Mouse (Mus musculus): ENCODE data around the gene Dennd4c. TPM values are rescaled to one million over a fixed set of nuclear protein-coding genes. Genes with fewer than 3 reads are reported as not detected.

The Dennd4c gene
- total RNA-seq (2021), result 10 to 100 TPM; 13.0 to 14.8 TPM
- long read RNA-seq, partial matches to known transcripts, result 1 of 5 reads
- long read RNA-seq, other reads (novel, unspliced or antisense), result 4 of 5 reads

DNA sequence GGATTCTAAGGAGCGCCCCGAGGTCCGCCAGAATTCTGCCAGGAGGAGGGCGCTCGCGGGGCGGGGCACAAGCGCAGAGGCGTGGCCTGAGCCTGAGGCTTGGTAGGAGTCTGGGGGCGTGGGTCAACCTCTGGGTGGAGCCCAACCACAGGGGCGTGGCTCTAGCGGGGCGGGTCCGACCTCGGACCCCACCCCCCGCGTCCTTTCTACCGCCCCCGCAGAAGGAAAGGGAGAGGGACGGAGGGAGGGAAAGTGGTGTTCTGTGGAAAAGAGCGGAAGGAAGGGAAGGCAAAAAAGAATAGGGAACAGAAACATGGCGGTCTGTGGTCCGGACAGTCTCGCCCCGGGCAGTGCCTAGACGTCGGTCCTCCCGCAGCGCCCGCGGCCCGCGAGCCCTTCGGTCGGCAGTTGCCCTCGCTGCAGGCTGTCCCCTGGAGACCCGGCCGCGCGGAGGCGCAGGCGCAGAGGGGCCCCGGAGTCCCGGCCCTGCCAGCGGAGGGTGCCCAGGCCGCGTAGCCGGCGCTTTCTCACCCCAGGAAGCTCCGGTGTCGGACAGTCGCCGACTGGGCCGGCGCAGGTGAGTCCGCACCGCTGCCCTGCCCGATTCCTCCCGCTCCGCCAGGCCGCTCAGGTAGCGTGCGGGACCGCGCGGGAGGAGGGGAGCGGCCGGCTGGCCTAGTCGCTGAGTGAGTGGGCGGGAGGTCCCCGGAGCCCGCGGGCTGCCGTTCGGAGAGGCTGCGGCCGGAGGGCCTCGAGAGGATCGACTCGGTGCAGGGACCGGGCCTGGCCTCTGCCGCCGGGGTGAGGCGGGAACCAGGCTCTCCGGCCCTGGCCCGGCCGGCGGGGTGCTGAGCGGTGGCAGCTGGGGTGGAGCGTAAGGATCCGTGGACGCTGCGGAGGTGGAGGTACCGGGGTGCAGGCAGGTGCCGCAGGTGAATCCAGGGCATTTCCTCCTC lies at the start of gene Dennd4c:
Dennd4c (plus strand) TSS at position 220 of the 956 bp plus-strand sequence.
- peak; percentile 81 to 90 for DNase-seq (ENCODE audit: low spot score in 2 of 2)

DNA sequence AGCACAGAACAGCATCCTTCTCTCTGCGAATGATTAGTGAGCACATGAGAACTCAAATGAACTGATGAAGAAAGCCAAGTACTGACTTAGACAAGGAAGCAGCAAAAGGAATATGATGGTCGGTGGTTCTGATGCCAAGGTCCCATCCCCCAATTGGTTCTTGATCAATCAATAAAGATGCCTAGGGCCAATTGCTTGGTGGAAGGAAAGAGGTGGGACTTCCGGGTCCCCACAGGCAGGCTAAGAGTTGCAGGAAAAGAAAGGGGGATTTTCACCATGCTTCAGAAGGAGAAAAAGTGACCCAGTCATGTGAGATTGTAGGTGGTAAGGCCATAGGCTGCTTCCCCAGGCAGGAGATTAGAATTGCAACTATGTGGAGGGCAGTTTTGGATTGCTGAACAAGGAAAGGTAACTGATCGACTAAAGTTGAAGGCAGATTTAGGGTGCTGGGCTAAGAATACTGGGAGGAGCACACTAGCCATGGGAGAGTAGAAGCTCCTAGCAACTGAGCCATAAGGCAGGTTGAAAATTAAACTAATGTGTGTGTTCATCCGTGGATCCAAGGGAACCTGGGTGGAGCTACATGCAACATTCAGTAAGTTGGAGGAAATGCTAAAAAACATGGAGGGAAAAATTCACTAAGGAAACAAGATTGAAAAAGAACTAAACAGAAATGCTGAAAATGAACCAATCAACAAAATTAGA lies 49.0 kb upstream of the Dennd4c start:
- no peak for DNase-seq (ENCODE audit: low spot score in 2 of 2)

DNA sequence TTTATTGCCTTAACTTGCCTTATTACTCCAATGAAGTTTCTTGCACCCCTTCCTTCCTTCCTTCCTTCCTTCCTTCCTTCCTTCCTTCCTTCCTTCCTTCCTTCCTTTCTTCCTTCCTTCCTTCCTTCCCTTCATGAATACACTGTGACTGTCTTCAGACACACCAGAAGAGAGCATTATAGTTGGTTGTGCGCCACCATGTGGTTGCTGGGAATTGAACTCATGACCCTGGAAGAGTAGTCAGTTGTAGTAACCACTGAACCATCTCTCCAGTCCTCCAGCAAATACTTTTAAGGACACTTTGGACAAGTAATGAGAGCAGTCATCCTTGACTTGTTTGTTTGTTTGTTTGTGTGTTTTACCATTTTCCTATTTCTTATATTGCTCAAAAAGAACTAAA lies 39.6 kb upstream of the Dennd4c start:
- DNase-seq (ENCODE audit: low spot score in 2 of 2), result no peak

DNA sequence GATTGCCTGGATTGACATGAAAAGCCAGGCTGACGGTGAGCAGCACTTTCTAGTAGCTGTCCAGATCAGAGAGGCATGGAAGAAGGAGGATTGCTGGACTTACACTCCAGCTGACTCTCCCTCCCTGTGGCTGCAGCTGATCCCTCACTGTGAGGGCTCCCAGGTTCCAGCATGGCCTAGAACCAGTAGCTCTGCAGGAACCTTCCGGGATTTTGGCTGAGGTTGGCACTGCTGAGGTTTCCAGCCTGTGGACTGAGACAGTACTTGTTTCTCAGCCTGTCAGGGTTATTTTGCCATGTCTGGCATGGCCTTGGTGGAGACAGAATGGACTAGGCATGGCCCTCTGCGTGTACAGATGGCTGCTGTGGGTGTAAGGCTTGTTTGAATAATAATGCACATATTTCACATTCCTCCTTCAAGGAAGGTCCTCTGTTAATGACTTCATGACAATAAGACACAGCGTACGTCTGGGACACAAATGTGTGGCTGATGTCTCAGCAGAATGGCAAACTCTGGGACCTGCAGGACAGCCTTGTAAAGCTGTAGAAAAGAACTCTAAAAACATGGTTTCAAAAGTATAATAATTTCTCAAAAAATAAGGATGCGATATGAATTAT lies 38.2 kb upstream of the Dennd4c start:
- no peak for DNase-seq (ENCODE audit: low spot score in 2 of 2)

DNA sequence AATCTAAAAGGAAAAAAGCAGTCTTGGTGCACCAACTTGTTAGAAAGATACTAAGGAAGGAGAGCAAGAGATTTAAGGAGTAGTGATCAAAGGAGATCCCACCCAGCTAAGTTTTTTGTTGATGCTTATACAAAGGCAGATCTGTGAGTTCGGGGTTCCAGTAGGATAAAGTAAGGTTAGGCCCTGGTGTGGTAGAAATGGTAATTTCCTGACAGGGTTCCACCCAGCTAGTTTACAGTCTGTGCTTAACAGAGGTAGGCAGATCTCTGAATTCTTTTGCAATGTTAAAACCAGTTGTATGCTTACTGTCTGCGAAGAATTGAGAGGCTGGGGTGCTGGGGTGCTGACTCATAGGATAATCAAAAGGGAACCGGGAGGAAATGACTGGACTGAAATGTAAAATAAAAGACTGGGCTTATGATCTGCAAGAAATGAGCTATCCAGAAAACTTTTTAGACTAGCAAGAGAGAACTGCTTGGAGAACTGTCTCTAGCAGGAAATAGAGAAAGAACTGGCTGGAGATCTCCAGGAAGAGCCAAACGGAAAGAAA lies 37.6 kb upstream of the Dennd4c start:
- no peak for DNase-seq (ENCODE audit: low spot score in 2 of 2)

DNA sequence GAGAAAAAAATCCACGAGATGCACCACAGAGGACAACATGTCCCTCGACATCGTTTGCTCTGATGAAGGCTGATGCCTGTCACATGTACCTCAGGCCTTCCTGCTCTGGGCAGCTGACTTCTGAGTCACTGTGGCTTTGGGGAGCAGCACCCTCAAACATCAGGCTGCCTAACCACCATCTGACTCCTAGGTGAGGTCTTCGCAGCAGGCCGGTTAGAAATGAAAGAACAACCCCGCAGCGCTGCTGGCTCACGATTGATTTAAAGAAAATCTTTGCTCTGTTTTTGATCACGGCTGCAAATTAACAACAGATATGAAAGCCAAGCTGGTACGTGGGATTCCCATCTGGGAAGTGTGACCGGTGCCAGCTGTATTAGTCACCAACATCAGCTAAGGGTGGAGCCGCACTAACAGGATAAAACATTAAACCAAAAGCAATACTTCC lies 35.6 kb upstream of the Dennd4c start:
- peak; percentile 30 to 37 for DNase-seq (ENCODE audit: low spot score in 2 of 2)

DNA sequence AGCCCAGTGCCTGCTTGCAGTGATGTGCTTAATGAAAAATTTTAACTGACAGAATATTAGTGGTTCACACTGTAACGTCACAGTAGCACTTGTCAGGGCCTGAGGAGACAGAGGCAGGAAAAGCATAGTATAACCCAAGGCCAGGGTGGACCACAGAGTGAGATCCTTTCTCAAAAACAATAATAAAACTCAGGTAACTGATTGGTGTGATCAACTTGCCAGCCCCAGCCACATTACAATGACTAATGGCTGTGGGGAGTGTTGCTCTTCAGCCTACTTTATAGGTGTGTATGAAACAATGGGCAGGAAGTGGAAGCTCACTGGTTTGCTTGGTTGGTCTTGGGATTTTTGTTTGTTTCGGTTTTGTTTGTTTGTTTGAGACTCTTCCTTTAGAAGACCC lies 34.8 kb upstream of the Dennd4c start:
- no peak for DNase-seq (ENCODE audit: low spot score in 2 of 2)

DNA sequence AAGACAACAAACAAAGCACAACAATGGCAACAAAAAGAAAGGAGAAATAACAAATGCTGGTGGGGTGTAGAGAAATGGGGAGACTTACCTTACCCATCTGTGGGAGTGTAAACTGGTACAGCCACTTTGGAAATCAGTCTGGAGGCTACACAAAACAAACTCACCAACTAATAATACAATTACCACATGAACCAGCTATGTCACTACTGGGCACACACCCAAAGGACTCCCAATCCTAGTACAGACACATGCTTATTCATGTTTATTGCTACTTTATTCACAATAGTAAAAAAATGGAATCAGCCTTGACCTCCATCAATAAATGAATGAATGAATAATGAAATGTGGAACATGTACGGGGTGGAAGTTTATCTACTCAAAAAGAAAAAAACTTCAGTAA lies 33.0 kb upstream of the Dennd4c start:
- no peak for DNase-seq (ENCODE audit: low spot score in 2 of 2)

DNA sequence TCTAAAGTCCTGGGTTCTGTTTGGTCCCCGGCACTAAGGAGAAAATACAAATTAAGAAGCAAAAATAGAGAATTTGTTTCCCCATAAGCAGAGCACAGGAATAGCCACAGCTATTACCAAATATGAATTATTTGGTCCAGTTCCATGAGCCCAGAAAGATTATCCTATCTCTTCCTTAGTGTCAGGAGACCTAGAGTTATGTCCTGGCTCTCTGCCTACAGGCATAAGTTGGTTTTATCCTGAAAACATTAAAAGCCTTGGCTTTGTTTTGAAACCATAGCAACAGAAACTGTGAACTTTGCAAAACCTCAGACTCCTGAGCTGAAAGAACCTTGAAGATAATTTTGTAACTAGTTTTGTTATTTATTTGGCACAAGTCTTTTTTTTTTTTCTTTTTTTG lies 31.2 kb upstream of the Dennd4c start:
- no peak for DNase-seq (ENCODE audit: low spot score in 2 of 2)

DNA sequence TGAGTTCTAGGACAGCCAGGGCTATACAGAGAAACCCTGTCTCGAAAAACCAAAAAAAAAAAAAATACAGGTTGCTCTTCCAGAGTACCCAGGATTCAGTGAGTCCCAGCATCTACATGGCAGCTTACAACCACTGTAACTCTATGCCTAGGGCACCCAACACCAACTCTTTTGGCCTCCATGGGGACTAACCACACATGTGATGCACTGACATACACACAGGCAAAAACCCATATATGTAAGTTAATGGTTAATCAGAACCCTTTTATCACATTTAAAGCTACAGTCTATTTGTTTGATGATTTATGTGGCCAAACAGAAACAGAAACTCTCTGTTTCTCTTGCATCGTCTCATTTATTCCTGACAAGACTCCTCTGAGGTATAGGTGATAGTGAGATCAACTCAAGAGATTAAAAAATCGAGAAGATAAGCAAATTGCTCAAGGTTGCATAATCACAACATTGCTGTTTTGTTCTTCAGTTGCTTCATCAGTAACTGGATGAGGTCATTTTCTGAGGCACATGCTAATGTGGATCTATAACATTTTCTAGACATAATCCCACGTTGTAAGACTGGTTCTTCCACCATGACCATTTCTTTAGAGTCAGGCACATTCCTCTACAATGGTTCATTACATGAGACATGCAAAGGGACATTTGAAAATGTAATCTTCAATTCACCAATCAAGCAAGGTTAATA lies 29.3 kb upstream of the Dennd4c start:
- no peak for DNase-seq (ENCODE audit: low spot score in 2 of 2)

DNA sequence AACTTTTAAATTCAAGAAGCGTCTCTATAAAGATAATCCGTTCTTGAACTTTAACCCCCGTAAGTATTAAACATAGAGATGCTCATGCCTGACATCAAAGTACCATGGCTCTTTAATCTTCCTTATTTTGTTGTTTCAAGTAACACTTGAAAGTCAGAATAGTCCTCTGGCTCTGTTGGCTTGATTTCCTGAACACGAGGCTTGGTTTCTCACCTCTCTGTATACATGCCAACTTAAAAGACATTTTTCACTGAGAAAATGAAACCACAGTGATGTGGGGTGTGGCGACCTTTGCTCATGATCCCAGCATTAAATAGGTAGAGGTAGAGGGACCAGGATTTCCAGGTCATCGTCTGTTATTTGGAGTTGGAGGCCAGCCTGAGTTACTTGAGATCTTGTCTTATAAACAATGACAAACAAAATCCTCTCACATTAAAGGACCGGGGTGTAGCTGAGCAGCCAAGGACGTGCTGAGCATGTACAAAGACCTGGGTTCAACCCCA lies 26.4 kb upstream of the Dennd4c start:
- DNase-seq (ENCODE audit: low spot score in 2 of 2), result no peak

DNA sequence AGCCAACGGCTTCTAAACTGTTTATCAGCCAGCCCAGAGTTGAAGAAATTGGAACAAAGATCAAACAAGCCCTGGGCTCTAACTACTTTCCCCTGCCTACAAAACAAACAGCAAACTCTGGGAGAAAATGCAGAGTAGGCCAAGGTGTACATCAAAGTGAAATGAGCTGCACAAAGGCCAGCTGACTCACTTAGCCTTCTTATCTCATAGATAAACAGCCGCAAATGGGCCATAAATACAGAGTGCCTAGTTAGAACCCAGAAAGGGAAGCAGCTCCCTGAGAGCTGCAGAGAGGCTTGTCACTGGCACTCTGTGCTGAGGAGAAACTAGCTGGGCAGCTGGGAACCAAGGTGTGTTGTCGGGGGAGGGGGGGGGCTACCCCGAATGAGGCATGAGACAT lies 23.2 kb upstream of the Dennd4c start:
- DNase-seq (ENCODE audit: low spot score in 2 of 2), result no peak

DNA sequence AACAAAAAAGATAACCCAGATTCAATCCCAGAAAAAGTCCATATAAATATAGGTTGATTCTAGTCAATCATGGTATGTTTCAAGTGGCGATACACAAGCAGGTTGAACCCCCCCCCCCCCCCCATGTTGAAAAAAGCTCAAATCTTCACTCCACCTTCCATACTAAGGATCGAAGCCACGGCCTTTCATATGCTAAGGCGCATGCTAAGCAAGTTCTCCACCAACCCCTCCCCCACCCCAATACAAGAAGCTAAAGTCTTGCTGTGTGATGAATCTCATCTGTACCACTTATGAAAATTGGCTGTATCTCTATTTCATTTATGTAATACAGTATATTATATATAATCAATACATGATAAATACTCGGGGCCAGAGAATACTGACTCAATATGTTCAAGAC lies 22.2 kb upstream of the Dennd4c start:
- no peak for DNase-seq (ENCODE audit: low spot score in 2 of 2)

DNA sequence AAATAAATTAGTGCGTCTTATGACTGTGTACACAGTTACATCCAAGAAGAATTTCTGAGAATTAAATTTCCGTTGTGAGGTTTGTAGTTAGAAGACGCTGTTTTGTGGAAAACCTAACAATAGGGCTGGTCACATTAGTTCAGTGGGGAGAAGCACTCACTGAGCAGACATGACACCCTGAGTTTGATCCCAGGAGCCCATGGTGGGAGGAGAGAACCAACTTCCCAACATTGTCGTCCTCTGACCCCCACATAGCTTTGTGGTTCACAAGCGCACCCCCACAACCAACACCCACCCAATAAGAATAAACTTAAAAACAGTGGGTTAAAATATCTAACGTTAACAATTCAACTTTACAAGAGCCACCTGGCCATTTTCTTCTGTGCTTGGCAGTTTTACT lies 18.5 kb upstream of the Dennd4c start:
- no peak for DNase-seq (ENCODE audit: low spot score in 2 of 2)

DNA sequence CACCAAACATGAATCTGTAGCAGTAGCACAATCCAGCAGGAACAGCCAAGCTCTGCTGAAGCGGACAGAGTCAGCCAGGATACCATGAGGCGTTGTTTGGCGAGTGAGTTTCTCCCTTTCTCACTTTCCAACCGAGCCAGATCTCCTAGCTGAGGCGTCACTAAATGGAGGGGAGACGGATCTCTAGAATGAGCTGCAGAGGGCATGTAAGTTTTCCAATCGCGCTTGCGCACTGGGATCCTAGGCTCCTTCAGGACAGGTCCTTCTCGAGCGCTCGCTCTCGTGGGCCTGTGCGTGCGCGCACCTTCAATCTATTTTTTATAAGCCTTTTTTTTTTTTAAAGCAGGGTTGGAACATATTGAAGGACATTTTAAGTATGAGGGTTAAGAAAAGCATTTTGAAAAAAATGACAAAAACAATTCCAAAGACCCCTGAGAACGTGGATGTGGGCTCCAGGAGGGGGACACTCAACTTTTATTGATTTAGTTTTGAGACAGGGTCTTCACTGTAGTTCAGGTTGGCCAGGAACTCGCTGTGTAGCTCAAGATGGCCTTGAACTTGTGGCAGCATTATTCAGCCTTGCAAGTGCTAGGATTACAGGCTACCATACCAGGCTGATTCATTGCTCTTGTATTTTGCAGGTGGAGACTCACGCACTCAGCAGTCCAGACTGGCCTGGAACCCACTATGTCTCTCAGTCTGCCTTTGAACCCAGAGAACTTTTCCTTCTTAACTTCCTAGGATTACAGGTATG lies 14.1 kb upstream of the Dennd4c start:
- DNase-seq (ENCODE audit: low spot score in 2 of 2), result no peak

DNA sequence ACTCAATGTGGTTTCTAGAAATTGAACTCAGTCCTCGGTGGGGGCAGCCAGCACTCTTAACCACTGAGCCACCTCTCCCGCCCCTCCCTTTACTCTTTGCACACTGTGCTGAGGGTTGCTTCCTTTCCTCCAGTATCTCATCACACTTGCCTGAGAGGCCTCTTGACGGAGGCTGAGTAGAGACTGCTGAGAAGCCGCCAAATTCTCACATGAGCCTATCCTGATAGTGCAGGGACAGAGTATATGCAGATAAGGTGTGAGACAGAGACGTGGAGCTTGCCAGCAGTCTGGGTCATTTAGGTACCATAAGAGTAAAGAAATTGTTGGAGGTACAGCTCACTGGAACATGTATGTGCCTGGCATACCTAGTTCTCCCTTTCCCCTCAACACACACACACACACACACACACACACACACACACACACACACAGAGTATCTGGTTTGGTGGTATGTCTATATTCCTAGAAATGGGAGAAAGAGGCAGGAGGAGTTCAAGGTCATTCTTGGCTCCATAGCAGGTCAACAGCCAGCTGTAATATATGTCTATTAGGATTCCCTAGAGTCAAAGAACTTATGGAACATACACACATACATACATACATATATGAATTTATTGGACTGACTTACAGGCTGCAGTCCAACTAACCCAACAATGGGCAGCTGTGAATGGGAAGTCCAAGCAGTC lies 8.9 kb upstream of the Dennd4c start:
- DNase-seq (ENCODE audit: low spot score in 2 of 2), result no peak

DNA sequence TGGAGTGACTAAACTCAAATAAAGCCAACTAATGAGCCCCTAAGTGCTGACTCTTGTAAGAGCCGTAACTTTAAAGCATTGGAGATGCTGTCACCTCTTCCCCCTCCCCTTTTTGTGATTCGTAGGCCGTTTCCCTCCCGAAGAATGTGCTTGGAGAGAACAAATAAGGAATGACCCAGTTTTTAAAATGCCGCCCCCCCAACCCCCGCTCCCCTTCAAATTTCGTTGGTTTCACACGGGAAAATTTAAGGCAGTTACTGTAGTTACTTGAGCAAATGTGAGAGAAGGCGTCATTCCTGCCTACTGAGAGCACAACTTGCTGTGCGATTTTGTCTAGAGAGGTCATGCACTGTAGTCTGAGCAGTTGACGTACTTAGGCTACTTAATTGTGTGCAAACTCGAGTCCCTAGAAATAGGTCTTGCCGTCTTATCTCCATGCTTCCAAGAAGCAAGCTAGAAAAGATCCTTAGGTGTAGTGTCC lies 1.0 kb downstream of the Dennd4c start:
- peak in 1 of 2 experiments; percentile 14 for DNase-seq (ENCODE audit: low spot score in 2 of 2)

DNA sequence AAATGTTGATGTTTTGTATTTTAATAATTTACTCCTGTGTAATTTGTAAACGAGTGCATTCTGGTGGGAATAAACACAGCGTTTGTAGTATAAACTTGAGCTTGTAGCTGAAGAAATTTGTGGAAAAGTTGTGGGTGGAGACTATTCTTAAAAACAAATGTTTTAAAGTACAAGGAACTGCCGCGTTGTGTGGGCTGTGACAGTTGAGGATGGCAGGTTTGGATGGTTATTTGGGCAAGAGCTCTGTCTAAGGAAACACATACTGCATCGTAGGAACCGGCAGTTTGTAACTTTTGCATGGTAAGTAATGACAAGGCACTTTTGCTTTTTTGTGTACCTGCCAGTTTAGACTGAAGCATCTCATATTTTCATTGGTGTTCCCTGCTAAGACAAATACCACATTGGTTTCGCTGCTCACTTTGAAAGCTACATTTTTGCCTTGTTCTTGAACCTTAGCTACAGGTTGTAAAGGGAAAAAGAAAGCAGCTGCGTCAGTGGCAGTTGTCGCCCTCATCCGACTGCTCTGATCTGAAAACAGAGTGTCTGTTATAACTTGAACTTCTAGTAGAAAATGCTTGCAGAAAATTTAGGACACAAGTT lies 2.1 kb downstream of the Dennd4c start:
- DNase-seq (ENCODE audit: low spot score in 2 of 2), result no peak

DNA sequence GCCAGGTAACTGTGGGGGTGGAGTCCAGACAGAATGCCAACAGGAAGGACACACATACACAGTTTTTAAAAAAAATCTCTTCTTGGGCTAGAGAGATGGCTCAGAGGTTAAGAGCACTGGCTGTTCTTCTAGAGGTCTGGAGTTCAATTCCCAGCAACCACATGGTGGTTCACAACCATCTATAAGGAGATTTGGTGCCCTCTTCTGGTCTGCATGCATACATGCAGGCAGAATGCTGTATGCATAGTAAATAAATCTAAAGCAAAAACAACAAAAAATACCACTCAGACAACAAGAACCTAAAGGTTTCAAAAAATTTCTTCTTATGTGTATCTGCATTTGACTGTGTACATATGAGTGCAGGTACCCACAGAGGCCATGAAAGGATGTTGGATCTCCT lies 16.0 kb downstream of the Dennd4c start:
- DNase-seq (ENCODE audit: low spot score in 2 of 2), result no peak
